Mouse (Mus musculus): ENCODE results near the gene Olfr1150-ps1.

Gene Olfr1150-ps1

GRCm38 (mm10) chr2:87843693-87844092 lies at the start of gene Olfr1150-ps1:
TSS of gene Olfr1150-ps1 (plus strand) at chr2:87843993.
- in situ Hi-C loops (cut with MboI), result no loop called here

GRCm38 (mm10) chr2:87800292-87800691 lies 43.5 kb upstream of the Olfr1150-ps1 start, which contains the start of gene Olfr1143:
TSS of gene Olfr1143 (plus strand) at chr2:87800592.
- in situ Hi-C loops (cut with MboI), result no loop called here

DNA sequence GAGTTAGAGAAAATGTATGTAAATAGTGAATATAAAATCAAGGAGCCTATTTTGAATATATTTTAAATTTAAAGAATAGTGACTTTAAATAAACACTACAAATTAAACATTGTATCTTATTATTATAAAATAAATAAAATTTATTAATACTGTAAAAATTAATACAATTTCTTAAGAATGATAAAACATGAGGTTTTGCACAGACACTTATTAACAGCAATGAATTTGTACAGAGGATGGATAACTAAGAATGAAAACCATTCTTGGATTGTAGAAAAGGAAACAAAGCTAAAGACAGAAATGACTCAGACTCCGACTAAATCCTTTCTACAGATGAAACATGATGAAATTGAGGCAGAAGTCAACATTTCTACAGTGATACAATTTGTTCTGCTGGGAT lies 34.3 kb upstream of the Olfr1150-ps1 start, which contains the start of gene Olfr1145:
Gene Olfr1145 (plus strand): TSS at position 301 of the 400 bp plus-strand sequence.
- in situ Hi-C loops (cut with MboI), result no loop called here

- in situ Hi-C loops (cut with MboI), result no loop called here
Measured at GRCm38 (mm10) chr2:87830233-87830632, 13.6 kb upstream of the Olfr1150-ps1 start, which contains the start of gene Olfr1148. TSS of gene Olfr1148 (plus strand) at chr2:87830533.

GRCm38 (mm10) chr2:87855562-87855961 lies 11.8 kb downstream of the Olfr1150-ps1 start, which contains the start of gene Olfr1151:
TSS of gene Olfr1151 (plus strand) at chr2:87855862.
- in situ Hi-C loops (cut with MboI), result no loop called here

- in situ Hi-C loops (cut with MboI), result no loop called here
Measured at GRCm38 (mm10) chr2:87866192-87866591, 22.4 kb downstream of the Olfr1150-ps1 start, which contains the start of gene Olfr1152. TSS of gene Olfr1152 (plus strand) at chr2:87866492.

DNA sequence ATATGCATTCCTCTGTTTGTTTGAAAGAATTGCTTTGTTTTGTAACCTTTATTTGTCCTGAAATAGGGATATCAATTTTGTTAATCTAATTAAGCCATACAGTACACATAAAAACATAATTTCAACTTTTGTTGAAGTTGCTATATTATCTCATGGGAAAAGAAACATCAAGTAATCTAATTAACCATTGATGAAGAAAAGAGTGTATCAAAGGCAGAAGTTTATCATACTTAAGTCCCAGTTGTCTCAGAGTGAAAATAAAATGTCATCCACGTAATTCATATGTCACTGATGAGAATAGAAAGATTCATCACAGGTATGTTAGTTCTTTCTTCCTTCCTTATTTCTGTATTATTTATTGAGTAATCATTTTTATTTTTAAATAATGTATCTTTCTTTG lies 50.9 kb downstream of the Olfr1150-ps1 start, which contains the start of gene Olfr1153:
Gene Olfr1153 (plus strand): TSS at position 301 of the 400 bp plus-strand sequence.
- in situ Hi-C loops (cut with MboI), result no loop called here
